Mouse (Mus musculus): ENCODE data around the gene Ctdspl. TPM values are rescaled to one million over a fixed set of nuclear protein-coding genes. Genes with fewer than 3 reads are reported as not detected.

Ctdspl gene
- polyA plus RNA-seq, 1 experiment from 2014 or later, result 11.1 TPM

DNA sequence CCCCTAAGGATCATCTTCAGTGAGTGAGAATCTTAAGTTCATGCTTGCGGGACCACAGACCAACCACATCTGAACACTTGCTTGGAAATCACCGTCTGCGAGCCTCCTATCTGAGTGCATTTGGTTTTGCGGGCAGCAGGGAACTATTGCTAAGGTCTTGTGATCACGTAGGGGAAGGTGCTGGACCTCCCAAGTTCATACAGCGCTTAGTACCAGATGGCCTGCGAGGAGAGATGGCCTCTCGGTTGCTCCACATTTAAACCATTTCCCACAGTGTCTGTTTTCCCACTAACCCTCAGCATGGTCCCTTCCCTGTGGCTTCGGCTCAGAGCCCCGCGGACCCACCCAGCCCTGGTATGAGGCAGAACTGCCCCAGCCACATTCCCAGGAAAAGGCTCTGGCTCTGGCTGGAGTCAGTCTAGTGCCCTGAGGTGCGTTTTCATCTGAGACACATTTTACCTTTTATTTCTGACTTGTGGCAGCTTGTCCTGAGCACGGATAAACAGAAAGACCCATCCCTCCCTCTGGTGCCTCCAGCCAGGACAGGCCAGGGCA lies 84.0 kb downstream of the Ctdspl start:
- Histone ChIP-seq H3K9me3 (ENCODE audit: control insufficient read depth, low read length) (no peaks in the 10 kb centered on the region), H3K36me3 (ENCODE audit: control insufficient read depth, insufficient read depth, low read length) (no peaks in the 10 kb centered on the region), H3K27me3 (ENCODE audit: control insufficient read depth, insufficient read depth, low read length) (no peaks in the 10 kb centered on the region), H3K9ac (replicated peaks; ENCODE audit: low read depth, low read length) (no peak overlapping the region), H3K4me1 (ENCODE audit: control insufficient read depth, insufficient read depth, low read length) (no peaks in the 10 kb centered on the region), H3K27ac (ENCODE audit: low read depth, low read length) (no peak overlapping the region), H3K4me2 (ENCODE audit: low read depth, low read length) (no peak overlapping the region), H3K4me3 (ENCODE audit: low read depth, low read length) (no peak overlapping the region)
- 88% methylated on average over 13 of the region's 13 CpGs for WGBS
- no peak for ATAC-seq (ENCODE audit: low read depth)

DNA sequence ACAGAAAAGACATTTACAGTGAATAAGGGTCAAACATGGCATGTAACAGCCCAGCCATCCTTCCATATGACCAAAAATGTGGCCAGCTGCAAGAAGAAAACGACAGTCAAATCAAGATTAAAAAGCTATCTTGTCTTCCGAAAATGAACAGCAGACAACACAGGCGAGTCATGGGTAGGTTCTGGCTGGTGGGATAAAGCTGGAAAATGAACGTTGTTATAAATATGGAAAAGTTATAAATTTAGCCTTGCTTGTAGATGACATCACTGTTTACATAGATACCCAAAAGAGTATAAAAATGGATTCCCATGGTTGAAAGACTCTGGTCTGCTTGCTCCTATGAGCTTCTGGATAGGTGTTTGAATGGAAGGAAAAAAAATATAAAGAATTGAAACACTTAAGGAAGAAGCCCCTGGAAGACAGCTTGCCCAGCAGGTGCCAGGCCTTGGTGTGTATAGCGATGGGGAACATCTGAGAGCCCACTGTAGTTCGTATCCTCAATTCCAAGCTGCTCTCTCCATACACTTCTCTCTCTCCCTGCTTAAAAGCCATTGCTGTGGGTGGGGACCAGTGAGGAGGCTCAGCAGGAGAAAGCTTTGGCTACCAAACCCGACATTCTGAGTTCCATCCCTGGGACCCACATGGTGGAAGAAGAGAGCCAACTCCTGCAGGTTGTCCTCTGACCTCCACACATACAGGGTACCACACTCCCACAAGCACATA lies 90.7 kb downstream of the Ctdspl start:
- Histone ChIP-seq H3K27ac (ENCODE audit: low read depth, low read length) (no peak overlapping the region), H3K4me1 (ENCODE audit: control insufficient read depth, insufficient read depth, low read length) (no peaks in the 10 kb centered on the region), H3K9me3 (ENCODE audit: control insufficient read depth, low read length) (no peaks in the 10 kb centered on the region), H3K9ac (replicated peaks; ENCODE audit: low read depth, low read length) (no peak overlapping the region), H3K4me3 (ENCODE audit: low read depth, low read length) (no peak overlapping the region), H3K4me2 (ENCODE audit: low read depth, low read length) (no peak overlapping the region), H3K36me3 (ENCODE audit: control insufficient read depth, insufficient read depth, low read length) (peaks cover 3% of the 10 kb centered on the region; the same call in 1 of the 2 replicates), H3K27me3 (ENCODE audit: control insufficient read depth, insufficient read depth, low read length) (no peaks in the 10 kb centered on the region)
- ATAC-seq (ENCODE audit: low read depth), result no peak
- WGBS, result 83% methylated on average over 7 of the region's 7 CpGs

GRCm38 (mm10) chr9:119021731-119022130 lies 95.5 kb downstream of the Ctdspl start:
- Histone ChIP-seq H3K27ac (ENCODE audit: low read depth, low read length) (no peak overlapping the region), H3K9ac (replicated peaks; ENCODE audit: low read depth, low read length) (no peak overlapping the region), H3K4me2 (ENCODE audit: low read depth, low read length) (no peak overlapping the region), H3K4me1 (ENCODE audit: control insufficient read depth, insufficient read depth, low read length) (no peaks in the 10 kb centered on the region), H3K27me3 (ENCODE audit: control insufficient read depth, insufficient read depth, low read length) (no peaks in the 10 kb centered on the region), H3K36me3 (ENCODE audit: control insufficient read depth, insufficient read depth, low read length) (peaks cover 3% of the 10 kb centered on the region; the same call in 1 of the 2 replicates), H3K9me3 (ENCODE audit: control insufficient read depth, low read length) (no peaks in the 10 kb centered on the region), H3K4me3 (ENCODE audit: low read depth, low read length) (no peak overlapping the region)
- ATAC-seq (ENCODE audit: low read depth), result no peak
- 74% methylated on average over 7 of the region's 7 CpGs for WGBS

DNA sequence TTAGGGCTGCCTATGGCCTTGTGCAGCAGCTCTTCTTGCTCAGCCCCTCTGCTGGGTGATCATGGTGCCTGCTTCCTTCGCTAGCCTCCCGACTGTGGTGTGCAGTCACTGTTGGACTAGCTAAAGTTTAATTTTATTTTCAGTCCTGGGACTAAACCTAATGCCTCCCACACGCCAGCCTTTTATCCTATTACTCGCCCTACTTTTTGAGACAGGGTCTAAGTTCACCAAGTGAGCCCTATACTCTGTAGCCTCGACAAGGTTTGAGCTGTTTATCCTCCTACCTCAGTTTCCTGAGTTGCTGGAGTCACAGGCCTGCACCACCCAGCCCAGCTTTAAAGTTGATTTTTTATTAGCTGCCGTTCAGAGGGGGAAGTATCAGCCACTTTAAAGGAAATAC lies 99.0 kb downstream of the Ctdspl start:
- Histone ChIP-seq H3K4me1 (ENCODE audit: control insufficient read depth, insufficient read depth, low read length) (no peaks in the 10 kb centered on the region), H3K9ac (replicated peaks; ENCODE audit: low read depth, low read length) (no peak overlapping the region), H3K4me3 (ENCODE audit: low read depth, low read length) (no peak overlapping the region), H3K27ac (ENCODE audit: low read depth, low read length) (no peak overlapping the region), H3K4me2 (ENCODE audit: low read depth, low read length) (no peak overlapping the region), H3K36me3 (ENCODE audit: control insufficient read depth, insufficient read depth, low read length) (no peaks in the 10 kb centered on the region), H3K9me3 (ENCODE audit: control insufficient read depth, low read length) (no peaks in the 10 kb centered on the region), H3K27me3 (ENCODE audit: control insufficient read depth, insufficient read depth, low read length) (no peaks in the 10 kb centered on the region)
- 83% methylated on average over 6 of the region's 6 CpGs for WGBS
- no peak for ATAC-seq (ENCODE audit: low read depth)

DNA sequence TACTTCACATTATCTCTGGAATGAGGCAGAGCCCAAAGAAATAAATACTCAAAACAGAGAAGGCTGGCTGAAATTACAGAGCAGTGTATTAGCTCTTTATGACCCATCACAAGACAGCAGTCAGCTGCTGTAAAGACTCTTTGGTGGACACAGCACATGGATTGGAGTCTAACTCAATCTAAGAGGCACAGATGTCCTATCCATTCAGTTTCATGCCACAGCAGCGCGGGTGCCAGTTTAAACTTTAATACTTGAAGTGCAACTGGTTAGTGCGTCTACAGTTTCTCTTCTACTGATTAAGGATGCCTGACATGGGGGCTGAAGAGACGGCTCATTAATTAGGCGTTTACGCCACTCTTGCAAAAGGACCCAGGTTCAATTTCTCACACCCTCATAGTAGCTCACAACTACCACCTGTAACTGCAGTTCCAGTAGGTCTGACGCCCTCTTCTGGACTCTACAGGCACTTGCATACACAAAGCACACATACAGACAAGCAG lies 99.6 kb downstream of the Ctdspl start:
- no peaks in the 10 kb centered on the region for H3K36me3 ChIP-seq (ENCODE audit: control insufficient read depth, insufficient read depth, low read length)
- no peaks in the 10 kb centered on the region for H3K27me3 ChIP-seq (ENCODE audit: control insufficient read depth, insufficient read depth, low read length)
- H3K4me1 ChIP-seq (ENCODE audit: control insufficient read depth, insufficient read depth, low read length), result no peaks in the 10 kb centered on the region
- no peak for ATAC-seq (ENCODE audit: low read depth)
- no peak overlapping the region for H3K9ac ChIP-seq (replicated peaks; ENCODE audit: low read depth, low read length)
- no peak overlapping the region for H3K4me3 ChIP-seq (ENCODE audit: low read depth, low read length)
- 84% methylated on average over 7 of the region's 7 CpGs for WGBS
- no peak overlapping the region for H3K27ac ChIP-seq (ENCODE audit: low read depth, low read length)
- no peaks in the 10 kb centered on the region for H3K9me3 ChIP-seq (ENCODE audit: control insufficient read depth, low read length)
- H3K4me2 ChIP-seq (ENCODE audit: low read depth, low read length), result no peak overlapping the region

DNA sequence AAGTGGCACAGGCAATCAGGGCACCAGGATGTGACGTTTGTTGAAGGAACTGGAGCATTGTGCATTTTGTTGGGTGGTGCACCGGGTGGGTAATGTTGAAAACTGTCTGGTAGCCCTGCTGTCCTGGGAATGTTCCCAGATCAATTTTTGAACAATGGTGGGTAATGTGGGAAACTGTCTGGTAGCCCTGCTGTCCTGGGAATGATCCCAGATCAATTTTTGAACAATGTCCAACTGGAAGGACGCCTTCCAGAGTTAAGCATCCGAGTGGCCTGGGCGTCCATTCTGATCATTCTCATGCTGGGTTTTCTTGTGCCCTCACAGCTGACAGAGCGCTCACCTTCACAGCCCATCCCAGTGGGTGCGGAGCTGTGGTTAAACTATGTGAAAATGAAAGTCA lies 101.1 kb downstream of the Ctdspl start:
- H3K4me3 ChIP-seq (ENCODE audit: low read depth, low read length), result no peak overlapping the region
- H3K9me3 ChIP-seq (ENCODE audit: control insufficient read depth, low read length), result no peaks in the 10 kb centered on the region
- H3K36me3 ChIP-seq (ENCODE audit: control insufficient read depth, insufficient read depth, low read length), result no peaks in the 10 kb centered on the region
- no peak overlapping the region for H3K27ac ChIP-seq (ENCODE audit: low read depth, low read length)
- H3K9ac ChIP-seq (replicated peaks; ENCODE audit: low read depth, low read length), result no peak overlapping the region
- no peaks in the 10 kb centered on the region; the same call in 1 of the 2 replicates for H3K4me1 ChIP-seq (ENCODE audit: control insufficient read depth, insufficient read depth, low read length)
- no peak overlapping the region for H3K4me2 ChIP-seq (ENCODE audit: low read depth, low read length)
- 86% methylated on average over 7 of the region's 7 CpGs for WGBS
- ATAC-seq (ENCODE audit: low read depth), result no peak
- H3K27me3 ChIP-seq (ENCODE audit: control insufficient read depth, insufficient read depth, low read length), result no peaks in the 10 kb centered on the region

- Histone ChIP-seq H3K27me3 (ENCODE audit: control insufficient read depth, insufficient read depth, low read length) (no peaks in the 10 kb centered on the region), H3K4me3 (ENCODE audit: low read depth, low read length) (no peak overlapping the region), H3K27ac (ENCODE audit: low read depth, low read length) (no peak overlapping the region), H3K9me3 (ENCODE audit: control insufficient read depth, low read length) (no peaks in the 10 kb centered on the region), H3K4me2 (ENCODE audit: low read depth, low read length) (no peak overlapping the region), H3K9ac (replicated peaks; ENCODE audit: low read depth, low read length) (no peak overlapping the region), H3K36me3 (ENCODE audit: control insufficient read depth, insufficient read depth, low read length) (no peaks in the 10 kb centered on the region), H3K4me1 (ENCODE audit: control insufficient read depth, insufficient read depth, low read length) (peaks cover 7% of the 10 kb centered on the region)
- 96% methylated on average over 27 of the region's 27 CpGs for WGBS
- ATAC-seq (ENCODE audit: low read depth), result no peak
Measured at GRCm38 (mm10) chr9:119028226-119029195, 102.3 kb downstream of the Ctdspl start.

- Histone ChIP-seq H3K27me3 (ENCODE audit: control insufficient read depth, insufficient read depth, low read length) (no peaks in the 10 kb centered on the region), H3K4me2 (ENCODE audit: low read depth, low read length) (no peak overlapping the region), H3K9ac (replicated peaks; ENCODE audit: low read depth, low read length) (no peak overlapping the region), H3K4me3 (ENCODE audit: low read depth, low read length) (no peak overlapping the region), H3K4me1 (ENCODE audit: control insufficient read depth, insufficient read depth, low read length) (peaks cover 18% of the 10 kb centered on the region), H3K27ac (ENCODE audit: low read depth, low read length) (no peak overlapping the region), H3K9me3 (ENCODE audit: control insufficient read depth, low read length) (no peaks in the 10 kb centered on the region), H3K36me3 (ENCODE audit: control insufficient read depth, insufficient read depth, low read length) (no peaks in the 10 kb centered on the region)
- peak; percentile 21; the same call in 1 of the 2 replicates for ATAC-seq (ENCODE audit: low read depth)
- 53% methylated on average over 7 of the region's 7 CpGs for WGBS
Measured at GRCm38 (mm10) chr9:119029568-119029967, 103.3 kb downstream of the Ctdspl start.
